Mouse (Mus musculus) embryonic facial prominence, embryonic 14.5 days (tissue): ENCODE measurements at regions not wholly inside any gene's neighbourhood (a gene's known extent, or its start where the extent isn't known, plus 50 kb on each side); places are given as distances from the start of the nearest gene placed in this dataset.

Experiments
- ATAC-seq: fragments of 200-750 bp; cut with Nextera tagmentation; 2 replicates; pipeline ENCODE4 v1.8.0; 2017; ENCODE audit warnings: low read depth, moderate number of reproducible peaks, moderate TSS enrichment
- DNase-seq: peaks from one replicate; pipeline ENCODE4 v3.0.0-alpha.2; 2015; ENCODE audit warnings: low spot score
- H3K27ac ChIP-seq: fragments of 300-500 bp; sonication (generic); replicated peaks from 2 replicates; pipeline ENCODE4 v1.5.1; 2014; ENCODE audit warnings: low read depth, mild to moderate bottlenecking, low read length, moderate library complexity
- H3K27me3 ChIP-seq: fragments of 300-500 bp; sonication (generic); replicated peaks from 2 replicates; pipeline ENCODE4 v1.6.1; 2014; ENCODE audit warnings: low read length; ENCODE audit not compliant: control insufficient read depth, insufficient read depth
- H3K36me3 ChIP-seq: fragments of 300-500 bp; sonication (generic); 2 replicates; pipeline ENCODE4 v1.6.1; 2014; ENCODE audit warnings: low read length, mixed read lengths; ENCODE audit not compliant: control insufficient read depth, insufficient read depth
- H3K4me1 ChIP-seq: fragments of 300-500 bp; sonication (generic); 2 replicates; pipeline ENCODE4 v1.6.1; 2014; ENCODE audit warnings: antibody characterized with exemption, low read length; ENCODE audit not compliant: control insufficient read depth, insufficient read depth
- H3K4me2 ChIP-seq: fragments of 300-500 bp; sonication (generic); 2 replicates; pipeline ENCODE4 v1.6.1; 2014; ENCODE audit warnings: low read depth, mild to moderate bottlenecking, low read length, moderate library complexity, mixed read lengths
- H3K4me3 ChIP-seq: fragments of 300-500 bp; sonication (generic); 2 replicates; pipeline ENCODE4 v1.5.1; 2014; ENCODE audit warnings: low read depth, mild to moderate bottlenecking, low read length
- H3K9ac ChIP-seq: fragments of 300-500 bp; sonication (generic); 2 replicates; pipeline ENCODE4 v1.6.1; 2014; ENCODE audit warnings: low read depth, mild to moderate bottlenecking, low read length, moderate library complexity, mixed read lengths
- H3K9me3 ChIP-seq: fragments of 300-500 bp; sonication (generic); 2 replicates; pipeline ENCODE4 v1.6.1; 2016; ENCODE audit warnings: low read length; ENCODE audit not compliant: control insufficient read depth
- WGBS: fragments of 180-500 bp; shearing (Covaris S2); extraction: QIAGEN DNeasy Blood & Tissue Kit; methylation state at CpG from one replicate; pipeline ENCODE4 v1.1.7; 2014; 5-methylcytosine and 5-hydroxymethylcytosine counted together

DNA sequence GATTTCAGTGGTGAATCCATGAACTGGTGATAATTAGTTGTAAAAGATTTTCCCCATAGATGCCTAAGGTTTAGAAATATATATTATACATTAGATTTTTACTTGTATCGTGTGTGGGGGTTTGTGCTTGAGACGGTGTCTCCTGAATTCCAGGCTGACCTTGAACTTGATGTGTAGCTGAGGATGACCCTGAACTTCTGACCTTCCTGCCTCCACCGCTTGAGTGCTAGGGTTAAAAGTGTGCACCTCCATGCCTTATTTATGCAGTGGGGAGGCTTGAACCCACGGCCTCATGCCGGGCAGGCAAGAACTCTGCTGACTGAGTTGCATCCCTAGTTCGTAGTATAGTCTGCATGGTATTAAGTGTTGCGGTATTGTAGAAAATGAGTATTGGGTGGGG is 69.3 kb upstream of the Arid5b start:
- no peaks in the 10 kb centered on the region for H3K4me1 ChIP-seq
- ATAC-seq: no peak
- H3K9me3 ChIP-seq: peaks cover 3% of the 10 kb centered on the region
- H3K36me3 ChIP-seq: no peaks in the 10 kb centered on the region
- no peak overlapping the region for H3K9ac ChIP-seq
- 83% methylated on average over 7 of the region's 7 CpGs for WGBS
- H3K4me3 ChIP-seq: no peak overlapping the region
- no peak overlapping the region for H3K27ac ChIP-seq
- H3K4me2 ChIP-seq: no peak overlapping the region
- H3K27me3 ChIP-seq: no peaks in the 10 kb centered on the region
- no peak for DNase-seq

DNA sequence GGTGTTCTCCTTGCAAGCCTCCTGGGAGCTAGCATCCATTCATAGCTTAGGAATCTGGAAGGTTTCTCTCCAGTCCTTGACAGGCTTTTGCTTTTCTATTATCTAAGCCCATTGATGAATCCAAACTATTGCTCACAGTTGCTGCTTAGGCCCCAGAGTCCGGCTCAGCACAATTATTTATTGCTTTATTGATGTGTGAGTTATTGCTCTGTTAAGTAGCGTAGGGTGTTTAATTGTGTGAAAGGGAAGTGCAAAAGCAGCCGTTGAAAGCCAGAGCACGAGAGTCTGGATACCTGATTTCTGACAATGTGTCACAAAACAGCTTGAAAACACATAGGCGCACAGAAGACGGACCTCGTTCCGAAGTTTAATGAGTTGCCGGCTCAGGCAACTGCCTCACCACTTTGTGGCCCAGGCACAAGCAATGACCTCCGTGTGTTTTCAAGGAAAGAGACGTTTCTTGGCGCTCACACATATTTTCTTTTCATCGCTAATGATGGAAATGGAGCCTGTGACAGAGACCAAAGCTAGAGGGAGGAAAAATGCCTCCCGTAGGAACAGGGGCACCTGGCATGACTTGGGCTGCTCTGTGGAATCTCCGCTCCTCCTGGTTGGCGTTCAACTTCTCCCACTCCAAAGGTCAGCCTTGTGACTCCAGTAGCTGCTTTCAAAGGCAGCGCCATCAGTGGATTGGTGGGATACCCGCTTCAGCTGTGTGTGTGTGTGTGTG is 66.6 kb upstream of the Arid5b start:
- Histone ChIP-seq H3K27ac (no peak overlapping the region), H3K36me3 (no peaks in the 10 kb centered on the region), H3K4me3 (no peak overlapping the region), H3K9me3 (peaks cover 11% of the 10 kb centered on the region), H3K27me3 (no peaks in the 10 kb centered on the region), H3K9ac (no peak overlapping the region), H3K4me1 (no peaks in the 10 kb centered on the region), H3K4me2 (no peak overlapping the region)
- ATAC-seq (no peak), DNase-seq (no peak)
- 87% methylated on average over 18 of the region's 18 CpGs for WGBS

DNA sequence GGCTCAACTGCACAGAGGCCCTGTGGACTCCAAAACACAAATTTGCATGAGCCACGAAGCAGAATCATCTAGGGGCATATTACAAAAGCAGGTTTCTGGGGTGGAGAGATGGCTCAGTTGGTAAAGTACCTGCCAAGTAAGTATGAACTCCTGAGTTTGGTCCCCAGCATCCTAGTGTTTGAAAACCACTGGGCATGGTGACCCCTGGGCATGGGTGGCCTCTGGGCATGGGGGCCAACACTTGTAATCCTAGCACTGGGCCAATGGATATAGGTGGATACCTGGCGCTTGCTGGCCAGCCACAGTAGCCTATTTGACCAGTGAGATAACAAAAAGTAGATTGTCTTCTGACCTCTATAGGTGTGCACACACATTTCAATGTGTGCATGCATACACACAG is 65.7 kb upstream of the Arid5b start:
- 86% methylated on average over 2 of the region's 2 CpGs for WGBS
- no peak overlapping the region for H3K27ac ChIP-seq
- DNase-seq: no peak
- no peaks in the 10 kb centered on the region for H3K27me3 ChIP-seq
- H3K9ac ChIP-seq: no peak overlapping the region
- no peak for ATAC-seq
- no peaks in the 10 kb centered on the region for H3K36me3 ChIP-seq
- H3K9me3 ChIP-seq: peaks cover 11% of the 10 kb centered on the region
- no peak overlapping the region for H3K4me2 ChIP-seq
- no peaks in the 10 kb centered on the region for H3K4me1 ChIP-seq
- H3K4me3 ChIP-seq: no peak overlapping the region

DNA sequence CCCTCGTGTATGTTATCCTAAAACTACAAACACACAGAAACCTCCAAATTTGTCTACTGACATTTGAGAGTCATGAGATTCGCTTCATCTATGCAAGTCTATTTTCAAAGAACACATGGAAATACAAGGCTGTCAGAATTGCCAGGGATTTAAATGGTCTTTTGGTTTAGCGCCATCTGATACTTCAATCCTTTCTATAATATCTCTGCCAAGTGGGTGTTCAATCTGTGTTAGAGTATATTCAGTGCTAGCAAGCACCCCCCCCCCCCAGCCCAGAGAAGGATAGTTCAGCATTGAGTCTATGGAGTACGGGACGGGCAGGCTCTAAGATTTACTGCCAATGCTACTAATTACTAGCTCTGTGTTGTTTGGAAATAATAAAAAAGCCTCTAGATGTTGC is 55.5 kb upstream of the Arid5b start:
- peaks cover 8% of the 10 kb centered on the region for H3K9me3 ChIP-seq
- no peak for DNase-seq
- H3K4me1 ChIP-seq: no peaks in the 10 kb centered on the region
- H3K4me3 ChIP-seq: no peak overlapping the region
- no peak for ATAC-seq
- H3K9ac ChIP-seq: no peak overlapping the region
- 85% methylated on average over 5 of the region's 5 CpGs for WGBS
- H3K36me3 ChIP-seq: no peaks in the 10 kb centered on the region
- no peaks in the 10 kb centered on the region for H3K27me3 ChIP-seq
- H3K27ac ChIP-seq: no peak overlapping the region
- H3K4me2 ChIP-seq: no peak overlapping the region
